Mouse (Mus musculus): ENCODE data around the gene Mitf. TPM values are rescaled to one million over a fixed set of nuclear protein-coding genes. Genes with fewer than 3 reads are reported as not detected.

Mitf gene
- polyA plus RNA-seq, 1 experiment = 10.2 TPM

DNA sequence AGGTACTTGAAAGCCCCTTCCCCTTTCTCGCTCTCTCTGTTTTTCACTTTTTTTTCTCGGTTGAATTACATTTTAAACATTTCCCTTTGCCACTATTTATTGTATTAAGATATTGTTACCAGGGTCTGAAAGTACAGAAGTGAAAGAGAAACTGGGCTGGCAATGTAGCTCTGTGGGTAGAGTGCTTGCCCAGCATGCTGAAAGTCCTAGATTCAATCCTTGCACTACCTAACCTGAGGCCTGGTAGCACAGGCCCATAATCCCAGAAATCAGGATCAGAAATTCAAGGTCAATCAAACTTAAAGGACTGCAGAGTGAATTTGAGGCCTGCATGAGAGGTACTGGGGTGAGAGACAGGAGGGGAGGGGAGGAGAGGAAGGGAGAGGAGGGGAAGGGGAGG, 242.7 kb downstream of the Mitf start:
- TF ChIP-seq POLR2A (IDR thresholded peaks at IDR 0.05; ENCODE audit: borderline replicate concordance, insufficient read depth, low read length) (no peak), CTCF (IDR thresholded peaks at IDR 0.05; ENCODE audit: borderline replicate concordance, insufficient read depth, low read depth, low read length) (no peak)
- Histone ChIP-seq H3K4me1 (ENCODE audit: control insufficient read depth, insufficient read depth, low read length) (no peaks in the 10 kb centered on the region), H3K4me3 (replicated peaks; ENCODE audit: insufficient read depth, low read depth, low read length) (no peak overlapping the region), H3K27me3 (ENCODE audit: control insufficient read depth, insufficient read depth, low read length) (no peaks in the 10 kb centered on the region; the same call in 1 of the 2 replicates), H3K27ac (ENCODE audit: insufficient read depth, low read length) (no peak overlapping the region)
- no peak for DNase-seq
- 86% methylated on average over 2 of the region's 2 CpGs for WGBS

DNA sequence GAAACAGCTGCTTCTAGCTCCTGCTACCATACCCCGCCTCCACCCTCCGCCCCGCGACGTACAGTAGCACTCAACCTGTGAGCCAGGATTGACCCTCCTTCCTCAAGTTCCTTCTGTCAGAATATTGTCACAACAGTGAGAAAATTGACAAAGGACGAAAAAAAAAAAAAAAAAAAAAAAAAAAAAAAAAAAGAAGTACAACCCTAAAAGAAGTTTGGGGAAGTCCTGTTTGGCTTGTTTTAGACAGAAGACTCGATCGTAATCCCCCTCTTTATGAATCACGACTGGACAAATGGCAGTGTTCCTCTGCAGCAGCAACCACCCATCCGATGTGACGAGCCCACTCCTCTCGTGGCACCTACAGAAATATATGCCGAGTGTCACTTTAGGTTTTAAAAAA, 255.0 kb downstream of the Mitf start:
- Histone ChIP-seq H3K27ac (ENCODE audit: insufficient read depth, low read length) (no peak overlapping the region), H3K4me1 (ENCODE audit: control insufficient read depth, insufficient read depth, low read length) (no peaks in the 10 kb centered on the region), H3K27me3 (ENCODE audit: control insufficient read depth, insufficient read depth, low read length) (no peaks in the 10 kb centered on the region), H3K4me3 (replicated peaks; ENCODE audit: insufficient read depth, low read depth, low read length) (no peak overlapping the region)
- TF ChIP-seq CTCF (IDR thresholded peaks at IDR 0.05; ENCODE audit: borderline replicate concordance, insufficient read depth, low read depth, low read length) = no peak
- TF ChIP-seq POLR2A (IDR thresholded peaks at IDR 0.05; ENCODE audit: borderline replicate concordance, insufficient read depth, low read length) = no peak
- 92% methylated on average over 13 of the region's 13 CpGs for WGBS
- no peak for DNase-seq

DNA sequence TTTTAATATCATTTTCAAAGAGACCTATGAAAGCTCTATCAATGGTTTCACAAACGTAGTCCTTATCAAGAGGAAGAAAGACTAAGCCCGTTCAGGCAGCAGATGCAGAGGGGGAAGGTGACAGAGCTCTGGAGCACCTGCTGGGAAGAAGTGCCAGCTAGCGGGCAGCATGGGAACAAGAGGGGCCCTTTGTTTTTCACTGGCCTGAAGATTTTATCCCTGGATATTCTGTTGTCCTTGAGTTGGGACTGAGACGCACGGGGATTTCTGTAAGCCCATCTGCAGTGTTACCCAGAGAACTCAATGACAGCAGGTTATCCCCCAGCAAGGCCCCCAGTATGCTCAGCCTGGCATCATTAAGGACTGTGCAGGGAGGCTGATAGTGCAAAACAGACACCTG, 258.1 kb downstream of the Mitf start:
- 19% methylated on average over 5 of the region's 5 CpGs for WGBS
- H3K4me3 ChIP-seq (replicated peaks; ENCODE audit: insufficient read depth, low read depth, low read length) = no peak overlapping the region
- TF ChIP-seq CTCF (IDR thresholded peaks at IDR 0.05; ENCODE audit: borderline replicate concordance, insufficient read depth, low read depth, low read length) = no peak
- TF ChIP-seq POLR2A (IDR thresholded peaks at IDR 0.05; ENCODE audit: borderline replicate concordance, insufficient read depth, low read length) = no peak
- H3K4me1 ChIP-seq (ENCODE audit: control insufficient read depth, insufficient read depth, low read length) = no peaks in the 10 kb centered on the region
- no peak for DNase-seq
- H3K27ac ChIP-seq (ENCODE audit: insufficient read depth, low read length) = no peak overlapping the region
- H3K27me3 ChIP-seq (ENCODE audit: control insufficient read depth, insufficient read depth, low read length) = no peaks in the 10 kb centered on the region

DNA sequence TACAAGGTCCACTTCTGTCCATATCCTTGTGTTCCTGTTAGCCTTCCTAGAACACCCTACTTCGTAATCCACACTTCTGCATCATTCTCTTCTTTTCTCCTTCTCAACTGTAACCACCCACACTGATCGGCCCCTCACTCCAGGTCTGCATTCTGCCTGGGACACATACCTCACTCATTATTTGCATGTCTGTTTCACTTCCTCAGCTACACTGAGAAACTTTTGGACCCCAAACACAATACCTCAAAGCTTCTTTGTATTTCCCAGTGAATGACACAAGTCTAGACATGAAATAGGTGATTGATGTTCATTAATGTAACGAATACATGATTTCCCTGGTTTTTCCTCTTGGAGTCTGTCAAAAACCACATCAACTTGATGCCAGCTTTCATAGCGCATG, 259.6 kb downstream of the Mitf start:
- H3K4me3 ChIP-seq (replicated peaks; ENCODE audit: insufficient read depth, low read depth, low read length) = no peak overlapping the region
- 91% methylated on average over 4 of the region's 4 CpGs for WGBS
- TF ChIP-seq CTCF (IDR thresholded peaks at IDR 0.05; ENCODE audit: borderline replicate concordance, insufficient read depth, low read depth, low read length) (no peak), POLR2A (IDR thresholded peaks at IDR 0.05; ENCODE audit: borderline replicate concordance, insufficient read depth, low read length) (no peak)
- no peak for DNase-seq
- H3K27ac ChIP-seq (ENCODE audit: insufficient read depth, low read length) = no peak overlapping the region
- no peaks in the 10 kb centered on the region for H3K27me3 ChIP-seq (ENCODE audit: control insufficient read depth, insufficient read depth, low read length)
- H3K4me1 ChIP-seq (ENCODE audit: control insufficient read depth, insufficient read depth, low read length) = no peaks in the 10 kb centered on the region

Other genes with a start within 250 kb of the Mitf start
- gene Frmd4b, start 189.5 kb upstream of the Mitf start, polyA plus RNA-seq (2012; rRNA removed) = 11.9 and 15.6 TPM in 2 replicates

Measured in cerebellum, adult 2 months (tissue).